Mouse (Mus musculus) adrenal gland, postnatal 36 days (tissue): ENCODE results near the gene Jade1. TPM values are rescaled to one million over a fixed set of nuclear protein-coding genes. Genes with fewer than 3 reads are reported as not detected.

Experiments
- DNase-seq, 2 experiments: peaks; one replicate each; pipeline ENCODE4 v3.0.0; 2021; ENCODE audit warnings: mixed read lengths in 1 of 2
- total RNA-seq, 2 experiments: library from RNA; stranded (reverse); gene quantifications; 2 replicates each; pipeline ENCODE4 v1.2.3; 2021

Jade1 gene
- total RNA-seq, 2 experiments from 2014 or later: 51.2 to 51.4 TPM

- peak; percentile 41 to 57 for DNase-seq
Observed at GRCm38 (mm10) chr3:41575971-41576370, 20.4 kb downstream of the Jade1 start.

- DNase-seq: no peak
Observed at GRCm38 (mm10) chr3:41577240-41577639, 21.7 kb downstream of the Jade1 start.

- no peak for DNase-seq
Observed at GRCm38 (mm10) chr3:41579873-41580272, 24.3 kb downstream of the Jade1 start.

GRCm38 (mm10) chr3:41580401-41581323, 25.1 kb downstream of the Jade1 start:
- no peak for DNase-seq

GRCm38 (mm10) chr3:41581436-41581835, 25.9 kb downstream of the Jade1 start:
- no peak for DNase-seq

GRCm38 (mm10) chr3:41582256-41582655, 26.7 kb downstream of the Jade1 start:
- no peak for DNase-seq

GRCm38 (mm10) chr3:41583092-41583491, 27.6 kb downstream of the Jade1 start:
- DNase-seq: no peak

GRCm38 (mm10) chr3:41583621-41584020, 28.1 kb downstream of the Jade1 start:
- DNase-seq: no peak

GRCm38 (mm10) chr3:41585548-41585947, 30.0 kb downstream of the Jade1 start:
- no peak for DNase-seq

GRCm38 (mm10) chr3:41586330-41586729, 30.8 kb downstream of the Jade1 start:
- DNase-seq: no peak

GRCm38 (mm10) chr3:41586917-41587316, 31.4 kb downstream of the Jade1 start:
- DNase-seq: peak; percentile 47 to 51

GRCm38 (mm10) chr3:41587588-41587987, 32.1 kb downstream of the Jade1 start:
- peak; percentile 45 to 59 for DNase-seq

- DNase-seq: no peak
Observed at GRCm38 (mm10) chr3:41588495-41588894, 33.0 kb downstream of the Jade1 start.

GRCm38 (mm10) chr3:41589246-41589914, 33.8 kb downstream of the Jade1 start:
- DNase-seq: peak in 1 of 2 experiments; percentile 22

GRCm38 (mm10) chr3:41589988-41590387, 34.5 kb downstream of the Jade1 start:
- no peak for DNase-seq

GRCm38 (mm10) chr3:41590695-41591559, 35.4 kb downstream of the Jade1 start:
- peak; percentile 25 to 52 for DNase-seq

GRCm38 (mm10) chr3:41591651-41592170, 36.2 kb downstream of the Jade1 start:
- peak; percentile 59 to 64 for DNase-seq

GRCm38 (mm10) chr3:41592805-41593204, 37.3 kb downstream of the Jade1 start:
- no peak for DNase-seq

- DNase-seq: no peak
Observed at GRCm38 (mm10) chr3:41594097-41594879, 38.8 kb downstream of the Jade1 start.

GRCm38 (mm10) chr3:41595010-41595409, 39.5 kb downstream of the Jade1 start:
- DNase-seq: no peak

GRCm38 (mm10) chr3:41597036-41597435, 41.5 kb downstream of the Jade1 start:
- no peak for DNase-seq
